Mouse (Mus musculus) left cerebral cortex, postnatal 25 days (tissue): ENCODE measurements at regions not wholly inside any gene's neighbourhood (a gene's known extent, or its start where the extent isn't known, plus 50 kb on each side); places are given as distances from the start of the nearest gene placed in this dataset.
A peak's percentile ranks its signal among the peaks of the same experiment; 100 is the strongest.
"Not testable (repeated sequence)": the region's sequence is repeated elsewhere in the genome, so short reads cannot be mapped to it uniquely, and the experiment has no call there.

Experiments used
- DNase-seq, 2 experiments: peaks; one replicate each; pipeline ENCODE4 v3.0.0; 2022; ENCODE audit warnings: low spot score in 2 of 2, mixed read lengths in 1 of 2
- intact Hi-C: fragments of 180-260 bp; cut with DNase I; formaldehyde crosslinking; loops from one replicate; pipeline ENCODE4 v1.15.1; 2025

GRCm38 (mm10) chr12:22156467-22157037 is 739.1 kb upstream of the Ywhaq start:
- peak; percentile 1 to 3 for DNase-seq

GRCm38 (mm10) chr12:22155341-22155740 is 737.9 kb upstream of the Ywhaq start:
- intact Hi-C loops: not testable (repeated sequence)
- peak in 1 of 2 experiments; percentile 0 for DNase-seq

More at GRCm38 (mm10) chr12:22156467-22157037, 739.1 kb upstream of the Ywhaq start:
- intact Hi-C loops: not testable (repeated sequence)
